Comparison of ENCODE assay signal across 10 mouse cellular contexts in genomic region chr9:58174818-58175251, GRCm38 (mm10). TPM values are rescaled to one million over a fixed set of nuclear protein-coding genes. Genes with fewer than 3 reads are reported as not detected.
DNase-seq lines count a peak whose midpoint lies in the region; ATAC-seq and TF ChIP-seq lines count a peak whose summit lies in the region.
"Had no signal": no experiment of that assay in that cellular context is flagged by ENCODE, and none has a peak within 500 bp of the region (broad histone marks: within the 10 kb centered on the region; RNA-seq: fewer than 3 reads in every experiment).

No protein-coding gene starts in this region.

- no peak overlapping the region for H3K9ac ChIP-seq in midbrain, postnatal 0 days (replicated peaks; ENCODE audit: low read length, poor library complexity, severe bottlenecking)
- no peak overlapping the region for H3K9ac ChIP-seq in forebrain, embryonic 15.5 days (replicated peaks)
- H3K9ac ChIP-seq: heart, embryonic 15.5 days had no signal

- H3K4me3 ChIP-seq in midbrain, embryonic 10.5 days, result no peak overlapping the region
- no peak overlapping the region for H3K4me3 ChIP-seq in midbrain, postnatal 0 days (ENCODE audit: low read depth, low read length)
- no peak overlapping the region for H3K4me3 ChIP-seq in forebrain, embryonic 15.5 days
- H3K4me3 ChIP-seq in myocyte, result no peak overlapping the region
- H3K4me3 ChIP-seq: heart, embryonic 15.5 days had no signal

- ATAC-seq in midbrain, postnatal 0 days (ENCODE audit: low FRiP score), result no peak
- ATAC-seq in forebrain, embryonic 15.5 days (replicated peaks), result peak; percentile 55
- no peak for ATAC-seq in granulocyte monocyte progenitor cell, adult 5-6 weeks (replicated peaks; ENCODE audit: poor library complexity, severe bottlenecking)

- no peaks in the 10 kb centered on the region for H3K79me2 ChIP-seq in myocyte (ENCODE audit: control insufficient read depth, insufficient read depth)

- peaks cover 19% of the 10 kb centered on the region for H3K4me1 ChIP-seq in midbrain, embryonic 10.5 days
- no peaks in the 10 kb centered on the region for H3K4me1 ChIP-seq in midbrain, postnatal 0 days (ENCODE audit: insufficient read depth, low read length)
- peaks cover 18% of the 10 kb centered on the region for H3K4me1 ChIP-seq in forebrain, embryonic 15.5 days

- TF ChIP-seq POLR2A in myocyte (IDR thresholded peaks at IDR 0.05; ENCODE audit: insufficient read length, low read depth), result peak; percentile 31

- H3K27ac ChIP-seq in midbrain, embryonic 10.5 days (replicated peaks), result peak overlapping the region; percentile 65
- H3K27ac ChIP-seq in midbrain, postnatal 0 days (ENCODE audit: low read depth, low read length), result no peak overlapping the region
- peak overlapping the region; percentile 78 for H3K27ac ChIP-seq in forebrain, embryonic 15.5 days (replicated peaks)
- H3K27ac ChIP-seq: heart, embryonic 15.5 days had no signal

- no peak for TF ChIP-seq CTCF in midbrain, postnatal 0 days (IDR thresholded peaks at IDR 0.05)

- peak; percentile 61 for DNase-seq in embryo, embryonic 10.5 days (ENCODE audit: low spot score)
- no peak for DNase-seq in embryo, embryonic 9.5 days (ENCODE audit: extremely low spot score)
- peak; percentile 14 for DNase-seq in midbrain, embryonic 10.5 days (ENCODE audit: low spot score)
- DNase-seq in midbrain, postnatal 0 days (ENCODE audit: low spot score), result no peak
- no peak for DNase-seq in adrenal gland, postnatal 14 days

- WGBS in midbrain, embryonic 10.5 days, result 38% methylated on average over 5 of the region's 5 CpGs
- whole genome bisulfite sequencing in midbrain, postnatal 0 days, result 43% methylated on average over 5 of the region's 5 CpGs
- WGBS in forebrain, embryonic 15.5 days, result 23% methylated on average over 5 of the region's 5 CpGs

- H3K36me3 ChIP-seq in midbrain, embryonic 10.5 days, result no peaks in the 10 kb centered on the region
- H3K36me3 ChIP-seq in midbrain, postnatal 0 days (ENCODE audit: insufficient read depth, low read length), result no peaks in the 10 kb centered on the region
- no peaks in the 10 kb centered on the region for H3K36me3 ChIP-seq in forebrain, embryonic 15.5 days
- H3K36me3 ChIP-seq in myocyte (ENCODE audit: control insufficient read depth, insufficient read depth), result no peaks in the 10 kb centered on the region
- H3K36me3 ChIP-seq: heart, embryonic 15.5 days had no signal

- no peak overlapping the region for H3ac ChIP-seq in myocyte (ENCODE audit: control insufficient read depth, insufficient read length)

- no peaks in the 10 kb centered on the region for H3K27me3 ChIP-seq in midbrain, embryonic 10.5 days (ENCODE audit: low read depth, poor library complexity, severe bottlenecking)
- H3K27me3 ChIP-seq in midbrain, postnatal 0 days (ENCODE audit: insufficient read depth, low read length), result no peaks in the 10 kb centered on the region
- no peaks in the 10 kb centered on the region for H3K27me3 ChIP-seq in forebrain, embryonic 15.5 days
- H3K27me3 ChIP-seq in myocyte (ENCODE audit: control insufficient read depth, insufficient read depth, insufficient read length), result no peaks in the 10 kb centered on the region
- H3K27me3 ChIP-seq: heart, embryonic 15.5 days had no signal

- H3K9me3 ChIP-seq in midbrain, embryonic 10.5 days (replicated peaks), result no peaks in the 10 kb centered on the region
- no peaks in the 10 kb centered on the region for H3K9me3 ChIP-seq in midbrain, postnatal 0 days (ENCODE audit: low read length)
- no peaks in the 10 kb centered on the region for H3K9me3 ChIP-seq in forebrain, embryonic 15.5 days
- H3K9me3 ChIP-seq: heart, embryonic 15.5 days had no signal

- H3K4me2 ChIP-seq in midbrain, postnatal 0 days (ENCODE audit: low read depth, low read length, poor library complexity, severe bottlenecking), result no peak overlapping the region
- no peak overlapping the region for H3K4me2 ChIP-seq in forebrain, embryonic 15.5 days (replicated peaks)
- H3K4me2 ChIP-seq in myocyte (ENCODE audit: low read depth), result peak overlapping the region; percentile 63
- H3K4me2 ChIP-seq: heart, embryonic 15.5 days had no signal

TF ChIP-seq in myocyte, 11 proteins besides CTCF, POLR2A, EP300 and RAD21:
- TF ChIP-seq REST (IDR thresholded peaks at IDR 0.05; ENCODE audit: insufficient read depth, insufficient read length) (no peak), E2F4 (IDR thresholded peaks at IDR 0.05; ENCODE audit: insufficient read depth) (no peak), MYOG (IDR thresholded peaks at IDR 0.05; ENCODE audit: control insufficient read depth in 1 of 3, insufficient read depth in 1 of 3, insufficient read length in 2 of 3, low read depth in 2 of 3) (peak in 2 of 3 experiments; percentile 11 to 64), CEBPB (IDR thresholded peaks at IDR 0.05; ENCODE audit: insufficient read depth, poor library complexity, severe bottlenecking) (peak; percentile 56; the same call in 1 of the 2 replicates), MYOD1 (IDR thresholded peaks at IDR 0.05; ENCODE audit: control insufficient read depth in 1 of 3, insufficient read length in 2 of 3, low read depth in 2 of 3) (peak; percentile 11 to 88 (median 84)), SRF (IDR thresholded peaks at IDR 0.05; ENCODE audit: control insufficient read depth, insufficient read length, low read depth) (no peak), TCF12 (IDR thresholded peaks at IDR 0.05; ENCODE audit: insufficient read depth, poor library complexity, severe bottlenecking) (no peak), POLR2AphosphoS2 (IDR thresholded peaks at IDR 0.05; ENCODE audit: insufficient read length, low read depth) (no peak), TCF3 (IDR thresholded peaks at IDR 0.05; ENCODE audit: insufficient read length, low read depth) (peak; percentile 21), MAX (IDR thresholded peaks at IDR 0.05; ENCODE audit: low read depth) (no peak), USF1 (IDR thresholded peaks at IDR 0.05; ENCODE audit: low read depth) (peak; percentile 89)

RNA-seq across cellular contexts. Expression of gene Islr, which starts 29.3 kb away (rescaled TPM):
- polyA plus RNA-seq in midbrain, embryonic 10.5 days (2016; fragmentation: Nextera tagmentation; extraction: Ambion mirVana), result 7.4 and 15.4 TPM in 2 replicates
- total RNA-seq in midbrain, postnatal 0 days (2014; rRNA removed), result 55.6 and 68.8 TPM in 2 replicates
- polyA plus RNA-seq in midbrain, postnatal 0 days (2015; fragmentation: Nextera tagmentation; extraction: Ambion mirVana), result 32.5 and 36.5 TPM in 2 replicates
- 15.1 and 16.9 TPM in 2 replicates for polyA plus RNA-seq in forebrain, embryonic 15.5 days (2015; fragmentation: Nextera tagmentation; extraction: Ambion mirVana)
- polyA plus RNA-seq in myocyte (2012; fragmentation: generic; extraction: Trizol), result 30.3 TPM
- total RNA-seq in granulocyte monocyte progenitor cell, adult 5-6 weeks (2014; fragmentation: Nextera tagmentation), result 0.17 TPM in 1 of 2 replicates, not detected in the other
- total RNA-seq in granulocyte monocyte progenitor cell, adult 5-6 weeks (2017), result not detected in 2 replicates
- 28.0 and 29.1 TPM in 2 replicates for total RNA-seq in adrenal gland, postnatal 14 days (2021)
- total RNA-seq: monocyte, adult 5-6 weeks had no signal

RNA-seq across cellular contexts. Expression of gene Islr2, which starts 29.3 kb away (rescaled TPM):
- polyA plus RNA-seq in midbrain, embryonic 10.5 days (2016; fragmentation: Nextera tagmentation; extraction: Ambion mirVana), result 5.2 and 8.1 TPM in 2 replicates
- total RNA-seq in midbrain, postnatal 0 days (2014; rRNA removed), result 233 and 267 TPM in 2 replicates
- polyA plus RNA-seq in midbrain, postnatal 0 days (2015; fragmentation: Nextera tagmentation; extraction: Ambion mirVana), result 16.7 and 18.1 TPM in 2 replicates
- 83.3 and 83.4 TPM in 2 replicates for polyA plus RNA-seq in forebrain, embryonic 15.5 days (2015; fragmentation: Nextera tagmentation; extraction: Ambion mirVana)
- polyA plus RNA-seq in myocyte (2012; fragmentation: generic; extraction: Trizol), result 0.32 TPM
- total RNA-seq in granulocyte monocyte progenitor cell, adult 5-6 weeks (2014; fragmentation: Nextera tagmentation), result not detected in 2 replicates
- total RNA-seq in granulocyte monocyte progenitor cell, adult 5-6 weeks (2017), result not detected in 2 replicates
- 2.2 and 6.2 TPM in 2 replicates for total RNA-seq in adrenal gland, postnatal 14 days (2021)
- total RNA-seq: monocyte, adult 5-6 weeks had no signal
- polyA plus RNA-seq: heart, embryonic 15.5 days had no signal

RNA-seq across cellular contexts. Expression of gene Ccdc33, which starts 56.2 kb away (rescaled TPM):
- polyA plus RNA-seq in midbrain, embryonic 10.5 days (2016; fragmentation: Nextera tagmentation; extraction: Ambion mirVana), result 0.51 and 0.62 TPM in 2 replicates
- total RNA-seq in midbrain, postnatal 0 days (2014; rRNA removed), result 0.24 and 0.27 TPM in 2 replicates
- polyA plus RNA-seq in midbrain, postnatal 0 days (2015; fragmentation: Nextera tagmentation; extraction: Ambion mirVana), result 1.1 and 1.4 TPM in 2 replicates
- polyA plus RNA-seq in forebrain, embryonic 15.5 days (2015; fragmentation: Nextera tagmentation; extraction: Ambion mirVana), result 0.93 and 1.1 TPM in 2 replicates
- polyA plus RNA-seq in myocyte (2012; fragmentation: generic; extraction: Trizol), result not detected
- not detected in 2 replicates for total RNA-seq in granulocyte monocyte progenitor cell, adult 5-6 weeks (2014; fragmentation: Nextera tagmentation)
- total RNA-seq in granulocyte monocyte progenitor cell, adult 5-6 weeks (2017), result not detected in 2 replicates
- total RNA-seq in adrenal gland, postnatal 14 days (2021), result not detected in 2 replicates
- total RNA-seq: monocyte, adult 5-6 weeks had no signal
- polyA plus RNA-seq: heart, embryonic 15.5 days had no signal

Comparison
In these comparisons a context has a peak if more than half of its experiments do, and no peak if none do; other contexts are left out.
1. DNase-seq: peak in embryo, embryonic 10.5 days (single experiment) and midbrain, embryonic 10.5 days (single experiment); none in embryo, embryonic 9.5 days (single experiment), midbrain, postnatal 0 days (single experiment) and adrenal gland, postnatal 14 days (single experiment).